Mouse (Mus musculus): ENCODE results near the gene Vmn1r71.
"Not testable (repeated sequence)": the region's sequence is repeated elsewhere in the genome, so short reads cannot be mapped to it uniquely, and the experiment has no call there.

Gene Vmn1r71

GRCm38 (mm10) chr7:10754264-10754663 lies at the start of gene Vmn1r71:
TSS of gene Vmn1r71 (minus strand) at chr7:10754364.
- no peak for DNase-seq (ENCODE audit: low spot score)

- not testable (repeated sequence) for DNase-seq (ENCODE audit: low spot score)
Observed at GRCm38 (mm10) chr7:10757551-10757950, 3.4 kb upstream of the Vmn1r71 start.

Data from c-Kit-positive CD71-positive TER-119-positive erythroid progenitor cells, embryonic 14.5 days (primary cell).